17 mouse cellular contexts compared by ENCODE assay signal in the genomic region with DNA sequence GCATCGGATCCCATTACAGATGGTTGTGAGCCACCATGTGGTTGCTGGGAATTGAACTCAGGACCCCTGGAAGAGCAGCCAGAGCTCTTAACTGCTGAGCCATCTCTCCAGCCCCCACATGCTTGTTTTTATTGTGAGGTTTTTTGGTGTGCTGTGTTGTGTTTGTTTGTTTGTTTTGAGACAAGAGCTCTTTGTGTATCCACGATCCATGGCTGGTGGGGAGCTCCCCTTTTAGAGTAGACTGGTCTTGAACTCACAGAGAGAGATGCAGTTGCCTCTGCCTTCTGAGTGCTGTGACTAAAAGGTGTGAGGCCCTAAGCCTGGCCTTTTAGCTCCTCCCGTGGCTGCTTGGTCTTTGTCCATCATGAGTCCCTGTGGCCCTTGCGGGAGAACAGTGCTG. TPM values are rescaled to one million over a fixed set of nuclear protein-coding genes. Genes with fewer than 3 reads are reported as not detected.
DNase-seq lines count a peak whose midpoint lies in the region; ATAC-seq and TF ChIP-seq lines count a peak whose summit lies in the region.
"Had no signal": no experiment of that assay in that cellular context is flagged by ENCODE, and none has a peak within 500 bp of the region (broad histone marks: within the 10 kb centered on the region; RNA-seq: fewer than 3 reads in every experiment).

No protein-coding gene starts in this region.

- H3K9me3 ChIP-seq in kidney, postnatal 0 days (replicated peaks; ENCODE audit: low read length): no peaks in the 10 kb centered on the region
- no peaks in the 10 kb centered on the region for H3K9me3 ChIP-seq in forebrain, embryonic 16.5 days (ENCODE audit: control insufficient read depth, low read length)
- H3K9me3 ChIP-seq in midbrain, embryonic 10.5 days (replicated peaks): no peaks in the 10 kb centered on the region
- H3K9me3 ChIP-seq in liver, embryonic 12.5 days (replicated peaks): no peaks in the 10 kb centered on the region
- H3K9me3 ChIP-seq: limb, embryonic 12.5 days had no signal

- WGBS in kidney, postnatal 0 days: 75% methylated on average over 4 of the region's 4 CpGs
- 47% methylated on average over 4 of the region's 4 CpGs for WGBS in forebrain, embryonic 16.5 days
- WGBS in midbrain, embryonic 10.5 days: 65% methylated on average over 4 of the region's 4 CpGs
- WGBS in thymus, adult 2 months: 92% methylated on average over 4 of the region's 4 CpGs
- 58% methylated on average over 4 of the region's 4 CpGs for WGBS in liver, embryonic 12.5 days (ENCODE audit: insufficient replicate concordance)

- no peak for DNase-seq in kidney, postnatal 0 days (ENCODE audit: low spot score)
- no peak for DNase-seq in kidney, adult 11 months
- no peak for DNase-seq in midbrain, embryonic 10.5 days (ENCODE audit: low spot score)
- DNase-seq in gastrocnemius, postnatal 4 days (ENCODE audit: low spot score in 2 of 2): no peak
- no peak for DNase-seq in thymus, adult 2 months
- no peak for DNase-seq in ovary, postnatal 14 days (ENCODE audit: low spot score)
- DNase-seq: adrenal gland, adult 8-10 months; B cell, adult 2 months; gastrocnemius, postnatal 14 days; heart, postnatal 10 days; kidney, adult 18-20 months had no signal

- no peak overlapping the region for H3K9ac ChIP-seq in kidney, postnatal 0 days (ENCODE audit: low read depth, low read length)
- no peak overlapping the region for H3K9ac ChIP-seq in forebrain, embryonic 16.5 days (replicated peaks; ENCODE audit: low read depth, low read length)
- H3K9ac ChIP-seq in liver, embryonic 12.5 days: no peak overlapping the region

- no peak for TF ChIP-seq POLR2A in thymus, adult 2 months (IDR thresholded peaks at IDR 0.05; ENCODE audit: control insufficient read depth, extremely low read depth, insufficient read depth, low read length, poor library complexity)

- ATAC-seq in kidney, postnatal 0 days (replicated peaks; ENCODE audit: low FRiP score, low read depth): no peak
- ATAC-seq in forebrain, embryonic 16.5 days: no peak
- ATAC-seq in liver, embryonic 12.5 days: no peak
- ATAC-seq: lung, postnatal 0 days had no signal

- 0 out of 2 replicates have a peak overlapping the region, but pooled peaks have one; percentile 2 for H3K27ac ChIP-seq in kidney, postnatal 0 days
- peak overlapping the region; percentile 94 for H3K27ac ChIP-seq in forebrain, embryonic 16.5 days (ENCODE audit: low read length)
- H3K27ac ChIP-seq in midbrain, embryonic 10.5 days (replicated peaks): peak overlapping the region; percentile 88
- H3K27ac ChIP-seq in thymus, adult 2 months (ENCODE audit: control insufficient read depth, insufficient read depth, low read length): no peak overlapping the region
- no peak overlapping the region for H3K27ac ChIP-seq in liver, embryonic 12.5 days

- TF ChIP-seq CTCF in kidney, postnatal 0 days (IDR thresholded peaks at IDR 0.05; ENCODE audit: low read depth): no peak
- TF ChIP-seq CTCF in thymus, adult 2 months (IDR thresholded peaks at IDR 0.05; ENCODE audit: borderline replicate concordance, control insufficient read depth, extremely low read depth, insufficient read depth, low read length, poor library complexity): no peak

- no peak overlapping the region for H3K4me3 ChIP-seq in kidney, postnatal 0 days (replicated peaks; ENCODE audit: low read depth, low read length)
- peak overlapping the region; percentile 27 for H3K4me3 ChIP-seq in forebrain, embryonic 16.5 days (replicated peaks; ENCODE audit: low read length)
- H3K4me3 ChIP-seq in midbrain, embryonic 10.5 days: no peak overlapping the region
- no peak overlapping the region for H3K4me3 ChIP-seq in thymus, adult 2 months (ENCODE audit: control insufficient read depth, insufficient read depth, low read length)
- no peak overlapping the region for H3K4me3 ChIP-seq in liver, embryonic 12.5 days
- H3K4me3 ChIP-seq: limb, embryonic 12.5 days had no signal

- no peaks in the 10 kb centered on the region for H3K36me3 ChIP-seq in kidney, postnatal 0 days (ENCODE audit: insufficient read depth, low read length)
- H3K36me3 ChIP-seq in forebrain, embryonic 16.5 days (ENCODE audit: control insufficient read depth, insufficient read depth): no peaks in the 10 kb centered on the region
- no peaks in the 10 kb centered on the region for H3K36me3 ChIP-seq in midbrain, embryonic 10.5 days
- no peaks in the 10 kb centered on the region for H3K36me3 ChIP-seq in thymus, adult 2 months (ENCODE audit: control insufficient read depth, insufficient read depth, low read length)
- no peaks in the 10 kb centered on the region for H3K36me3 ChIP-seq in liver, embryonic 12.5 days
- H3K36me3 ChIP-seq: limb, embryonic 12.5 days had no signal

- 0 out of 2 replicates have a peak, but pooled peaks cover 5% of the 10 kb centered on the region for H3K4me1 ChIP-seq in kidney, postnatal 0 days (replicated peaks; ENCODE audit: insufficient read depth, low read length)
- peaks cover 19% of the 10 kb centered on the region for H3K4me1 ChIP-seq in forebrain, embryonic 16.5 days (replicated peaks; ENCODE audit: control insufficient read depth, insufficient read depth, low read length)
- peaks cover 36% of the 10 kb centered on the region for H3K4me1 ChIP-seq in midbrain, embryonic 10.5 days
- no peaks in the 10 kb centered on the region for H3K4me1 ChIP-seq in thymus, adult 2 months (replicated peaks; ENCODE audit: control insufficient read depth, insufficient read depth, low read length)
- peaks cover 35% of the 10 kb centered on the region for H3K4me1 ChIP-seq in liver, embryonic 12.5 days

- no peaks in the 10 kb centered on the region for H3K27me3 ChIP-seq in kidney, postnatal 0 days (ENCODE audit: insufficient read depth, low read length)
- H3K27me3 ChIP-seq in forebrain, embryonic 16.5 days (replicated peaks; ENCODE audit: control insufficient read depth, insufficient read depth, low read length): no peaks in the 10 kb centered on the region
- no peaks in the 10 kb centered on the region for H3K27me3 ChIP-seq in midbrain, embryonic 10.5 days (ENCODE audit: low read depth, poor library complexity, severe bottlenecking)
- no peaks in the 10 kb centered on the region for H3K27me3 ChIP-seq in thymus, adult 2 months (ENCODE audit: control insufficient read depth, insufficient read depth, low read length)
- peaks cover 12% of the 10 kb centered on the region; the same call in 1 of the 2 replicates for H3K27me3 ChIP-seq in liver, embryonic 12.5 days (replicated peaks)
- H3K27me3 ChIP-seq: limb, embryonic 12.5 days had no signal

- no peak overlapping the region for H3K4me2 ChIP-seq in kidney, postnatal 0 days (ENCODE audit: low read length)
- H3K4me2 ChIP-seq in forebrain, embryonic 16.5 days (ENCODE audit: low read length): peak overlapping the region; percentile 50
- H3K4me2 ChIP-seq in liver, embryonic 12.5 days: no peak overlapping the region

RNA-seq across cellular contexts. Expression of a gene that starts 15.2 kb away (rescaled TPM):
- polyA plus RNA-seq in kidney, postnatal 0 days (2015; fragmentation: Nextera tagmentation; extraction: Ambion mirVana): 4,583 and 4,728 TPM in 2 replicates
- polyA plus RNA-seq in forebrain, embryonic 16.5 days (2015; fragmentation: Nextera tagmentation; extraction: Ambion mirVana): 3,742 and 4,125 TPM in 2 replicates
- 3,476 and 3,775 TPM in 2 replicates for polyA plus RNA-seq in midbrain, embryonic 10.5 days (2016; fragmentation: Nextera tagmentation; extraction: Ambion mirVana)
- total RNA-seq in gastrocnemius, postnatal 4 days (2021): 1,000 to 10,000 TPM; 5,472 to 6,062 TPM
- polyA plus RNA-seq in thymus, adult 2 months (2012; rRNA removed): 4,171 and 4,540 TPM in 2 replicates
- 2,705 and 2,706 TPM in 2 replicates for polyA plus RNA-seq in liver, embryonic 12.5 days (2016; fragmentation: Nextera tagmentation; extraction: Ambion mirVana)

RNA-seq across cellular contexts. Expression of a gene that starts 55.5 kb away (rescaled TPM):
- polyA plus RNA-seq in kidney, postnatal 0 days (2015; fragmentation: Nextera tagmentation; extraction: Ambion mirVana): 0.70 and 0.99 TPM in 2 replicates
- 1.0 and 1.3 TPM in 2 replicates for polyA plus RNA-seq in forebrain, embryonic 16.5 days (2015; fragmentation: Nextera tagmentation; extraction: Ambion mirVana)
- 0.44 and 0.68 TPM in 2 replicates for polyA plus RNA-seq in midbrain, embryonic 10.5 days (2016; fragmentation: Nextera tagmentation; extraction: Ambion mirVana)
- total RNA-seq in gastrocnemius, postnatal 4 days (2021): under 1 TPM in 1 of 2 experiments, not detected in 1; 0.52 TPM
- 0.19 TPM in 1 of 2 replicates, not detected in the other for polyA plus RNA-seq in thymus, adult 2 months (2012; rRNA removed)
- 1.0 and 1.1 TPM in 2 replicates for polyA plus RNA-seq in liver, embryonic 12.5 days (2016; fragmentation: Nextera tagmentation; extraction: Ambion mirVana)
- total RNA-seq: gastrocnemius, postnatal 14 days; heart, postnatal 10 days had no signal
- polyA plus RNA-seq: large intestine, adult 2 months; spleen, adult 2 months had no signal

RNA-seq across cellular contexts. Expression of a gene that starts 56.1 kb away (rescaled TPM):
- 20.8 and 24.4 TPM in 2 replicates for polyA plus RNA-seq in kidney, postnatal 0 days (2015; fragmentation: Nextera tagmentation; extraction: Ambion mirVana)
- 30.7 and 31.1 TPM in 2 replicates for polyA plus RNA-seq in forebrain, embryonic 16.5 days (2015; fragmentation: Nextera tagmentation; extraction: Ambion mirVana)
- 24.4 and 28.4 TPM in 2 replicates for polyA plus RNA-seq in midbrain, embryonic 10.5 days (2016; fragmentation: Nextera tagmentation; extraction: Ambion mirVana)
- total RNA-seq in gastrocnemius, postnatal 4 days (2021): 10 to 100 TPM; 14.7 to 17.4 TPM
- polyA plus RNA-seq in thymus, adult 2 months (2012; rRNA removed): 22.5 and 24.3 TPM in 2 replicates
- polyA plus RNA-seq in liver, embryonic 12.5 days (2016; fragmentation: Nextera tagmentation; extraction: Ambion mirVana): 29.3 and 33.3 TPM in 2 replicates

Comparison
In these comparisons a context has a peak if more than half of its experiments do, and no peak if none do; other contexts are left out.
1. H3K27ac ChIP-seq: peak in kidney, postnatal 0 days (single experiment), forebrain, embryonic 16.5 days (single experiment) and midbrain, embryonic 10.5 days (single experiment); none in thymus, adult 2 months (single experiment) and liver, embryonic 12.5 days (single experiment).